Mouse (Mus musculus) megakaryocyte, embryonic 14.5 days (primary cell): ENCODE measurements around the gene Olfr70.

Source experiments
- FLI1 ChIP-seq: IDR thresholded peaks from 2 replicates; pipeline ENCODE4 v1.6.1; 2012; ENCODE audit warnings: low read length, inconsistent platforms, mixed read lengths
- GATA1 ChIP-seq: IDR thresholded peaks from 3 replicates; pipeline ENCODE4 v1.6.1; 2012; ENCODE audit warnings: mixed read lengths, low read length, inconsistent platforms, borderline replicate concordance

DNA sequence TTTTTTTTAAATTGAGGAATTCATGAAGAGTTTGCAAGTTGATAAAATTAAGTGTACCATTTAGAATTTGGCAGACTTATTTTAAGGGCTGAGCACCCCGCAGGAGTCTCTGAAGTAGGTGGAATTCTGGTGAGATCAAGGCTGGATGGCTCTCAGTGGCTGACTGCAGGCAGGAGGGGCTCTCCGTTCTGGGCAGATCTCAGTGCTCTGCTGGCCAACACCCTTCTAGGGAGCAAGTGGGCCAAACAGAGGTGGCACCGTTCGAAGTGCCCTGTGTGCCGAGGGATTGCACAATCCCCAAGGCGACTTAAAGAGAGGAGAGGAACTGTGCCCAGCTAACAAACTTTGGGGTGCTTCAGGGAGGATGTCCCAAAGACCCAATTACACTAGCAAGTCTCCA is 9.3 kb upstream of the Olfr70 start, which contains the start of gene Olfr71:
- TF ChIP-seq GATA1, result no peak
- no peak for TF ChIP-seq FLI1
